Mouse (Mus musculus): ENCODE results near the gene Thap12.

The Thap12 gene

GRCm38 (mm10) chr7:98698041-98698440 is 4.9 kb upstream of the Thap12 start:
- no peak for DNase-seq

GRCm38 (mm10) chr7:98698590-98698989 is 4.3 kb upstream of the Thap12 start:
- DNase-seq, result no peak

GRCm38 (mm10) chr7:98701771-98702170 is 1.1 kb upstream of the Thap12 start:
- peak in 1 of 2 experiments; percentile 31 for DNase-seq

GRCm38 (mm10) chr7:98703365-98703881 is 520 bp downstream of the Thap12 start:
- DNase-seq, result peak; percentile 56 to 74

- no peak for DNase-seq
Observed at GRCm38 (mm10) chr7:98704276-98704675, 1.4 kb downstream of the Thap12 start.

- DNase-seq, result no peak
Observed at GRCm38 (mm10) chr7:98713661-98714060, 10.8 kb downstream of the Thap12 start.

- peak; percentile 34 to 46 for DNase-seq
Observed at GRCm38 (mm10) chr7:98717438-98717837, 14.5 kb downstream of the Thap12 start.

- no peak for DNase-seq
Observed at GRCm38 (mm10) chr7:98719761-98720160, 16.9 kb downstream of the Thap12 start.

- no peak for DNase-seq
Observed at GRCm38 (mm10) chr7:98720731-98721130, 17.8 kb downstream of the Thap12 start.

GRCm38 (mm10) chr7:98721172-98721571 is 18.3 kb downstream of the Thap12 start:
- DNase-seq, result no peak

GRCm38 (mm10) chr7:98721623-98722022 is 18.7 kb downstream of the Thap12 start:
- DNase-seq, result no peak

GRCm38 (mm10) chr7:98725686-98726195 is 22.8 kb downstream of the Thap12 start:
- no peak for DNase-seq

- no peak for DNase-seq
Observed at GRCm38 (mm10) chr7:98727986-98728385, 25.1 kb downstream of the Thap12 start.

- DNase-seq, result no peak
Observed at GRCm38 (mm10) chr7:98728499-98728898, 25.6 kb downstream of the Thap12 start.

- DNase-seq, result no peak
Observed at GRCm38 (mm10) chr7:98729661-98730271, 26.9 kb downstream of the Thap12 start.

GRCm38 (mm10) chr7:98733958-98734357 is 31.1 kb downstream of the Thap12 start:
- DNase-seq, result no peak

GRCm38 (mm10) chr7:98734876-98735275 is 32.0 kb downstream of the Thap12 start:
- no peak for DNase-seq

GRCm38 (mm10) chr7:98736780-98737550 is 34.1 kb downstream of the Thap12 start:
- no peak for DNase-seq

- DNase-seq, result no peak
Observed at GRCm38 (mm10) chr7:98740363-98740762, 37.5 kb downstream of the Thap12 start.

- DNase-seq, result peak; percentile 63 to 65
Observed at GRCm38 (mm10) chr7:98743312-98743711, 40.4 kb downstream of the Thap12 start.

- DNase-seq, result no peak
Observed at GRCm38 (mm10) chr7:98750404-98750803, 47.5 kb downstream of the Thap12 start.

- no peak for DNase-seq
Observed at GRCm38 (mm10) chr7:98752680-98753079, 49.8 kb downstream of the Thap12 start.

GRCm38 (mm10) chr7:98756050-98756449 is 53.1 kb downstream of the Thap12 start:
- no peak for DNase-seq

- DNase-seq, result no peak
Observed at GRCm38 (mm10) chr7:98756556-98756955, 53.7 kb downstream of the Thap12 start.

Measured in thymus, postnatal 36 days (tissue).